Mouse (Mus musculus): ENCODE data around the gene Npas3.

GRCm38 (mm10) chr12:53331391-53331790 is 82.9 kb downstream of the Npas3 start:
- TF ChIP-seq CTCF (IDR thresholded peaks at IDR 0.05; ENCODE audit: control insufficient read depth, insufficient read depth, insufficient read length) (no peak), MYOG (IDR thresholded peaks at IDR 0.05; ENCODE audit: control insufficient read depth, extremely low read depth, insufficient read length) (no peak), CEBPB (IDR thresholded peaks at IDR 0.05; ENCODE audit: low read depth) (no peak), FOSL1 (IDR thresholded peaks at IDR 0.05; ENCODE audit: insufficient read depth, low read length, poor library complexity, severe bottlenecking) (no peak), MYOD1 (IDR thresholded peaks at IDR 0.05; ENCODE audit: control insufficient read depth, insufficient read length, low read depth) (no peak), MAX (IDR thresholded peaks at IDR 0.05) (no peak)

All from C2C12 (cell line).